Mouse (Mus musculus) bone marrow macrophage, adult 2 months (primary cell): ENCODE measurements around the gene Susd6.

Source experiments
- CTCF ChIP-seq: IDR thresholded peaks from 2 replicates; pipeline ENCODE4 v1.5.1; 2012; ENCODE audit warnings: low read depth, mild to moderate bottlenecking, low read length, moderate library complexity
- POLR2A ChIP-seq: IDR thresholded peaks from 2 replicates; pipeline ENCODE4 v1.6.1; 2012; ENCODE audit warnings: mild to moderate bottlenecking, low read depth, low read length, borderline replicate concordance

DNA sequence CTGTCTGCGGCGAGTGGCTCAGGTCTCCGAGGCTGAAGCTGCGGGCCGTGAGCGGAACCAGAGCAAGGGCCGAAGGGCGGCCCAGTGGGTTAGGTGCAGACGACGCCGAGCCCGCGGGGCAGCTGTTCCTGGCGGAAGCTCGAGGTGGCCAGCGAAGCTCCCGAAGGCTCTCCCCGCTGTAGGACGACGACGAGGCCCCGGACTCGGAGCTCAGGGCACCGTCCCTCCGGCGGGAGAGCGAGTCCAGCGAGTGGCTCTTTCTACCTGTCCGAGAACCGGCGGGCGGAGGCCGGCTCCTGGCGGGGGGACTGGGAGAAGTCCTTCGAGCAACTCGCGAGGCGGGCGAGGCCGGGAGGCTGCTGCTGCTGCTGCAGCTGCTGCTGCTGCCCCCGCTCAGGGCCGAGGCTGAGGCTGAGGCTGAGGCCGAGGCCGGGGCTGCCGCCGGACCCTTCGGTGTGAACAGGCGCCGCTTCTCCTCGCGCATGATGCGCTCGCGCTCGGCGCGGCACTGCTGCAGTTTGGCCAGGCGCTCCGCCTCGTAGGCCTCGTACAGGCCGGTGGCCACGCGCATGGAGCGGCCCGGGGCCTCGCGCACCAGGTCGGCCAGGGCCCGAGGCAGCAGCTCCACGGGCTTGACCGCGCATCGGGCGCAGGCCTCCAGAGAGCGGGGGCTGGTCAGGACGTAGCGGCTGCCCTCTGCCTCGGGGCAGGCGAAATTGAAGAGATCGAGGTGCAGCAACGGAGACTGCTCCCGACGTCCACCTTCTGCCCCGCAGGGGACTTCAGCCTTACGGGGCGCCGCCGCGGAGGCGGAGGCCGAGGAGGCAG, 31.5 kb upstream of the Susd6 start:
- no peak for TF ChIP-seq POLR2A
- TF ChIP-seq CTCF: no peak
